Mouse (Mus musculus) CH12.LX (cell line): ENCODE measurements around the gene Selenov.

Source experiments
- CHD1 ChIP-seq: IDR thresholded peaks from 2 replicates; pipeline ENCODE4 v1.6.1; 2012; ENCODE audit warnings: low read depth, low read length, improper control_type of control experiment, inconsistent platforms
- CTCF ChIP-seq, 2 experiments: IDR thresholded peaks in 1 of 2; conservative IDR thresholded peaks in 1 of 2; 2 replicates each; pipeline ENCODE4 v1.5.1; 2011 to 2012; ENCODE audit warnings: low read depth in 2 of 2, low read length in 2 of 2, improper control_type of control experiment in 1 of 2, inconsistent platforms in 1 of 2, mild to moderate bottlenecking in 1 of 2, moderate library complexity in 1 of 2
- E2F4 ChIP-seq: IDR thresholded peaks from 2 replicates; pipeline ENCODE4 v1.6.1; 2011; ENCODE audit warnings: low read depth, low read length, improper control_type of control experiment; ENCODE audit not compliant: insufficient replicate concordance
- EP300 ChIP-seq: IDR thresholded peaks from 2 replicates; pipeline ENCODE4 v1.6.1; 2011; ENCODE audit warnings: low read length, improper control_type of control experiment
- MAX ChIP-seq: IDR thresholded peaks from 2 replicates; pipeline ENCODE4 v1.6.1; 2011; ENCODE audit warnings: low read length, improper control_type of control experiment
- MXI1 ChIP-seq: IDR thresholded peaks from 2 replicates; pipeline ENCODE4 v1.6.1; 2011; ENCODE audit warnings: mild to moderate bottlenecking, low read depth, low read length, improper control_type of control experiment
- POLR2A ChIP-seq: IDR thresholded peaks from 2 replicates; pipeline ENCODE4 v1.6.1; 2011; ENCODE audit warnings: low read depth, mild to moderate bottlenecking, improper control_type of control experiment, low read length
- SIN3A ChIP-seq: IDR thresholded peaks from 2 replicates; pipeline ENCODE4 v1.6.1; 2012; ENCODE audit warnings: low read length, improper control_type of control experiment, inconsistent platforms
- USF1 ChIP-seq: IDR thresholded peaks from 2 replicates; pipeline ENCODE4 v1.6.1; 2014; ENCODE audit warnings: low read depth, mild to moderate bottlenecking, inconsistent platforms, low read length, improper control_type of control experiment
- ZMIZ1 ChIP-seq: IDR thresholded peaks from 2 replicates; pipeline ENCODE4 v1.6.1; 2012; ENCODE audit warnings: low read depth, mild to moderate bottlenecking, inconsistent platforms, low read length, improper control_type of control experiment

- TF ChIP-seq CTCF (conservative IDR thresholded peaks at IDR 0.05 in 1 of 2, IDR thresholded peaks at IDR 0.05 in 1 of 2; ENCODE audit: low read depth in 2 of 2, low read length in 2 of 2) (peak; percentile 33 to 92; a peak in 3 of 4 replicates), SIN3A (0 out of 2 replicates have a peak, but pooled peaks have one; percentile 25), USF1 (no peak), POLR2A (peak; percentile 74), E2F4 (no peak), CHD1 (no peak), EP300 (no peak), MAX (peak; percentile 81), ZMIZ1 (no peak), MXI1 (0 out of 2 replicates have a peak, but pooled peaks have one; percentile 27)
Observed at GRCm38 (mm10) chr7:28277615-28278278, 13.2 kb downstream of the Selenov start, which contains the start of gene Eid2b.
